Mouse (Mus musculus) gastrocnemius, adult 8-10 months (tissue): ENCODE results near the gene I830077J02Rik. TPM values are rescaled to one million over a fixed set of nuclear protein-coding genes. Genes with fewer than 3 reads are reported as not detected.
"Not testable (repeated sequence)": the region's sequence is repeated elsewhere in the genome, so short reads cannot be mapped to it uniquely, and the experiment has no call there.

Experiments used
- DNase-seq, 2 experiments: peaks; one replicate each; pipeline ENCODE4 v3.0.0; 2022; ENCODE audit warnings: low spot score in 2 of 2
- total RNA-seq, 4 experiments: library from RNA; stranded (reverse); gene quantifications; 2 replicates each; pipeline ENCODE4 v1.2.4; 2022

Gene I830077J02Rik
- total RNA-seq, 4 experiments from 2014 or later = 0.17 to 0.43 TPM; not detected in 2

DNA sequence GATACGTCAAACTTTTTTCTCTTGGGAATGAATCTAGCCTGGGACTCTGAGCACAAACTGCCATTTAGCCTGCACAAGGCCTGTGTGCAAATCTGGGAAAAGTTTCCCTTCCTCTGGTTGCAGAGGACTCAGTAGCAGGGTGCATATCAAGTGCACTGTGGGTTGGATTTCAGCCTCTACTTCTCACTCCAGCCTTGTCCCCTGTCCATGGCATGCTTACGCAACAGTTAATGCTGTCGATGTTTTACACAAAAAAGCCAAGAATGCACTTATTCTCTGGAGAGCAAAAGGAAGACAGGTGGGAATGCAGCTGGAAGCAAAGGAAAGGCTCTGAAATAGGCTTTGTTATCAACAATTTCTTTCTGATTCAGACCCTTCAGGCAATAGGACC lies 14.1 kb downstream of the I830077J02Rik start:
- DNase-seq = no peak

DNA sequence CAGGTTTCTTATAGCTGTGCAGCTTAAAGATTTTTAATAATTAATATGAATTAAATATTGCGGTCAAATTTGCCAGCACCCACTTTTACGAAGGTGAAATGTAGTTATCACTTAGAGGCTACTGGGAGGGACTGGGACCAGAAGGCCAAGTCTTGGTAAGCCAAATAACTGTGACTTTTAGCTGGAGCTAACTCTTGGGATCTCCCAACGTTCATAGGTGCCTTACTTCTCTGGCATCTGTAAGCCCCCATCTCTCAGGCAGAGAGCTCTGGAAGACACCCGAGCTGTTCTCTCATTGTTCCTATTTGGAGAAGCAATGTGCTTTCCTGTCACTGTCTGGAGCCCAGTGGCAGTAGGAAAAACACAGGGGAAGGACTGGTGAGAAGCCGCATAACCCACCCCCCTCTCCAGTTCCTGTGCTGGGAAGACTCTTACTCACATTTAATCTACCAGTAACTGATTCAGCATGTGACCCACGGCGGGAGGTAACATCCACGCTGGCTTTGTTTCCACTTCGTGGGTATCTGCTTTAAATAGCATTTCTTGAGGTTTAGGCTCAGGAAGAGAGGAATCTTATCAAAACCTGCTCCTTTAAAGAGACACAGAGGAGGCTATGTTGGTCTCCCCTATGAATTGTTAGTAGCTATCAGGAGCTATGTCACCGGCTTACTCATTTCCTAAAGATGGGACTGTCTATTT lies 14.7 kb downstream of the I830077J02Rik start:
- DNase-seq = no peak

- DNase-seq = not testable (repeated sequence)
These were observed 16.0 kb downstream of the I830077J02Rik start for GRCm38 (mm10) chr3:105916455-105916854.

DNA sequence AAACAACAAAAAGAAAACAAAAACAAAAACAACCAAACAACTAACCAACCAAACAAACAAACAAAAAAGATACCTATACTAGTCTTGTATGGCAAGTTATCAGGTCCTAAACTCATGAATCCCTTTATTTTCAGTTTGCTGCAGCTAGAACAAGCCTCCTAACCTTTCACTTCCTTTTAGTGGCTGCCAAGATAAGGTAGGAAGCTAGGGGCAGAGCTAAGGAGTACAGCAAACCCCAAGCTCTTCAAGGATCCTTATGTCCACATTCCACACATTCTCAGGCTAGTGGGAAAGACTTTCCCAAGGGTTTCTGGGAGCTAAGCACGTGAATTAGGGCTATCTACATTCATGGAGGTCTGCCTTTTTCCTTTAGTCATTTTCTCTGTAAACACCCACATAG lies 17.2 kb downstream of the I830077J02Rik start:
- DNase-seq = no peak

GRCm38 (mm10) chr3:105913839-105914681 lies 18.4 kb downstream of the I830077J02Rik start:
- DNase-seq = no peak

DNA sequence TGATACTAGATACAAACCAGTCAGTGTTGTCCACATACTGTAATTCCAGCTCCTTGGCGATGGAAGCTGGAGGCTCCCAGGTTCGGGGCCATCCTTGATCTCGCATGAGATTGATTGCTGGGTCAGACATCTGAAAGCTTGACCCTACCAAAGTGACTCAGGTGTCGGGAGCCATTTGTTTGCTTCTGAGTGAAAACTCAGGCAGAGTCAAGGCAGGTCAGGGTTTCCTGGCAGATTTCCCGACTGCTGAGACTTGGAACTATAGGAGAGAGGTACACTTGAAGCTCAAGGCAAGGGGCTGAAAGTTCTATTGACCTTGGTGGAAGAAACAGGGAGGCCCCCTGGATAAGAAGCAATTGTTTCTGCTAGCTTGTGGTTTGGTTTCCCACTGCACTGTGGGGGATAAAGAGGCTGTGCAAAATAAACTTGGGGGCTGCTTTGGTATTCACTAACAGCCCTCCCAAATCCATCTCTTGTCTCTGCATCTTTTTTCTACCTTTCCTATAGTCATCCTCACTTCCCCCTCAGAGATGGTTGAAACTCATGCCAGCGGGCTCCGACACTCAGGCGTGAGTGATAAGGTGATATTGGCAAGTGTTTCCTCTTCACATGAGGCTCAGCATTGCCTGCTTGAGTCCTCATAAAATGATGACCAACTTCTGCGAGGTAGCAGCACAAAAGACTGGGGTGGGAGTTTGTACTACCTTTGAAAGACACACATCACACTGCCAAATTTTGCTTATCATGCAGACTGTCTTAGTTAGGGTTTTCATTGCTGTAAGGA lies 20.2 kb downstream of the I830077J02Rik start:
- DNase-seq = no peak

DNA sequence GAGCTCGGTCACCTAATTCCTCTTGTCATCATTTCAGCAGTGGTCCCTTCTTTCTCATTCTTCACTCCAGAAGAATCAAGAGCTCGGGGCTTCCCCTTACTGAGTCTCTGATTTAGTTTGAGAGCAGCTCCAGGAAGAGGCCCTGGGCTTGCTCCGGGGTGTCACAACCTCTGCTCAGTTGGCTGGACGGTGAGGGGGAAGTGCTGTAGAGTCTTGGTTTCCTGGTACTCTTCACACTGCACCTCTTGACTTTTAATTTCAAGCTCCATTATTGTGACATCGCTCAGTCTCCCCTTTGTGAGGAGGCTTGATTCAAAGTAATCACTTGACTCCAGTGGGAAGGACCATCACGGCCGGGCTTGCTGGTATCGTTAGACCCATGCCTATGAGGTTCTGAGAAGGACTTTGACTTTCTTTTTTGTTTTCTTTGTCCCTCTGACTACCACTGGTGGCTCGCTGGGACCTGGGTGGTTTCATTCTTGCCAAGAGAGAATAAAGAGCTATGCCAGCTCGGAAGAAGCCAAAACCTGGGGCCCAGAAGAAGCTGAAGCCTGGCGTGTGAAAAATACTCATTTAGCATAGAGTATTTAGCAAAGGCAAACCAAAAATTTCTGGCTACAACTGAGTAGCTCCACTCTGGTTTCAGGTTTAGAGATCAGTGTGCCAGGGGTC lies 21.8 kb downstream of the I830077J02Rik start:
- no peak for DNase-seq

DNA sequence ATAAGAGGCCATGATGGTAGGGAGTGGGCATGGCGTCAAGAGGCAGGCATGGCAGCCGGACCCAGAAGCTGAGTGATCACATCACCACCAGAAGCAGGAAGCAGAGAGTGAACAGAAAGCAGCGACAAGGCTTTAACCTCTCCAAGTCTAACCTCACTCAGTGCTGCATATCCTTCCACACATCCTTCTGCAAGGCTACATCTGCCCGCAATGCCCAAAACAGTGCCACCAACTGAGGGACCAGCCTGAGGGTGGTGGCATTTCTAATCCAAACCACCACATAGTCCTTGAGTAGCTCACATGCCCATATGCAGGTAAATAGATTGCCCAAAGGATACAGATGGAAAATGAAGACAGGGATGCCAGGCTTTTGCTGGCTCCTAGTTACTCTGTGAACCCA lies 23.5 kb downstream of the I830077J02Rik start:
- no peak for DNase-seq

DNA sequence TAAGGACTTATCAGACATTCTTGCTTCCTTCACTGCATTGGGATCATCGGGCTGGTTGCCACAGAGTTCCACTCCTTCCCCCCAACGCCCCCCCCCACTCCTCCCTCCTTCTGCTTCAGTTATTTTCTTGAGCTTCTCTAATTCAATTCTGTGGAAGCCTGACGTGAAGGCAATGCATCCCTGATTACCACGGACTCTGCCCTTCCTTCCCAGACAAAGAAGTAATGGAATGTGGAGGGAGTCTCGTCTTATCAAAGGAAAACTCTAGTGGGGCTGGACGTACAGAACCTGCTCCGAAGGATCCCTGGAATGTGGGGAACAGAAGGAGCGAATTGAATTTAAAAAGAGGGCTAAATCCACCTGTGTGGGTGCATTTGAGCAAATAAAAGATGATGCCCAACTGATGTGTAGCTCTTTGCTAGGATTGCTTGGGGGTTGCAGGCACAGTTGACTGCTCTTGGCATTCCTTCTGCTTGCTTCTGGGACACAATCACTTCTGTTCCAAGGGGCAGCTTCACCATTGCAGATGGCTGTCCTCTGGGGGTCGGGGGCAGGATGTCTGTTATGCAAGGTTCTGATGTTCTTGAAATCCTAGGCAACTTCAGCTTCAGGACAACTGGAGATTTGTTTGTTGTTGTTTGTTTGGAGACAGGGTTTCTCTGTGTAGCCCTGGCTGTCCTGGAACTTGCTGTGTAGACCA lies 24.4 kb downstream of the I830077J02Rik start:
- no peak for DNase-seq

- DNase-seq = no peak
These were observed 27.7 kb downstream of the I830077J02Rik start for GRCm38 (mm10) chr3:105904721-105905120.

- no peak for DNase-seq
These were observed 28.3 kb downstream of the I830077J02Rik start for GRCm38 (mm10) chr3:105904213-105904612.

GRCm38 (mm10) chr3:105901468-105901867 lies 31.0 kb downstream of the I830077J02Rik start:
- DNase-seq = no peak

DNA sequence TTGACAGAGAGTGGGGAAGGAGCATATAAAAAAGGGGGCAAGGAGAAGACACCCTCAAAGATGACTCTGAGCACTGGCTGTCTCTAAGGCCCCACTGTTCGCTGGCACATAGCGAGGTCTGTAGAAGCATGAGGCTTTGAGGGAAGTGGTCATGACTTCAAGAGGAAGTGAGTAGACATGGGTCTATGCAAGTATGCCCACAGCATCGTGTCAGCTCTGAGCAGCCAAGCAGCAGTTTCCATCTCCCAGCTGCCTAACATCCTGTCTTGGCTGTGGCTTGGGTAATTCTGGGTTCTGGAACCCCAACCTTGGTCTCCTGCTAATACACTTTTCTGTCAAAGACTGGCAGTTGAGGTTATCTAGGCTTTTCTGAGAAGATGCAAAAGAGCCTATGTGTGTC lies 31.7 kb downstream of the I830077J02Rik start:
- no peak for DNase-seq

GRCm38 (mm10) chr3:105900266-105900665 lies 32.2 kb downstream of the I830077J02Rik start:
- no peak for DNase-seq

- DNase-seq = peak; percentile 61 to 71
These were observed 32.9 kb downstream of the I830077J02Rik start for GRCm38 (mm10) chr3:105899394-105900147.

- DNase-seq = no peak
These were observed 33.6 kb downstream of the I830077J02Rik start for GRCm38 (mm10) chr3:105898861-105899260.

GRCm38 (mm10) chr3:105898325-105898724 lies 34.1 kb downstream of the I830077J02Rik start:
- peak; percentile 23 to 37 for DNase-seq

- no peak for DNase-seq
These were observed 35.7 kb downstream of the I830077J02Rik start for GRCm38 (mm10) chr3:105896811-105897210.

DNA sequence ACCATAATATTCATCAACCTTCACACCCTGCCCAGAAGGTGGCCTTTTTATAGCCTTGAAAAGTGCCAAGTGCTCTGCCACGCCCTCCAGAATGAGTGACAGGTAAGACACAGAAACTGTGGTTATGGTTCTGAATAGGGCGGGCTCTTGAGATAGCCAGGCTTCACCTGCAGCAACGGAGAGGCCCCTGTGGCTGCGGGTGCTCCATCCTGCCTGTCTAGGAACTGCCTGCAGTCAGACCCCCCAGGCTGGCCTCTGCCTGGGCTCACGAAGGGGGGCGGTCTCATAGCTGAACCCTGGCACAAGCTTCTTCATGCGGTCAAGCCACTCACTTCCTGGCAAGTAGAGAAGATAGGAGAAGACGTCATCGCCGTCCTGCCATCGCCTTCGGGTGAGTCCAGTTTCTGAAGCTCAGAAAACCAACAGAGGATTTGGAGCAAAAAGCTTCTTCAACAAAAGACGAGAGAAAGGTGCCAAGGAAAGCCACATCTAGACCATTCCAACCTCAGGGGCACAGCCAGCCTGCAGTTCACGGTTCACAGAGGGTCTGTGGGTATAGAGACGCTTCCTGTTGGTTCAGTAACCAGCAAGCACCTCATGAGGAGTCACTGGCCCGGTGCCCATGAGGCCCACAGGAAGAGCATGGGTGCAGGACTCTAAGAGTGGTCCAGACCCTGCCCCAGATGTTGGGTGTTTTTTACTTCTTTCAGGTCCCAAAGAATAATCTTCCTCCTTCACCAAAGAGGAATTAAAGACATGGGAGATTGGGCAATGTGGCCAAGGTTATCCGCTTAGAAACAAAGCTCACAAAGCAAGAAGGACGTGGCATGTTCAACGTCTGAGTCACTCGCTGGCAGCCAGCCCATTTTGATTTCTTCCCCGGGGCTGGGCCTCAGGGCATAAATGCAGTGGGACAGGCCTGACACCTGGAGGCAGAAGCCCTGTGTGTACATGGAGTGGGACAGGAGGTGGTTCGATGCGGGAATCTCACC lies 37.6 kb downstream of the I830077J02Rik start:
- DNase-seq = peak; percentile 76 to 78
